Mouse (Mus musculus) heart, embryonic 11.5 days (tissue): Measurements from ENCODE around the gene Rfxank. TPM values are rescaled to one million over a fixed set of nuclear protein-coding genes. Genes with fewer than 3 reads are reported as not detected.

Experiments
- ATAC-seq: fragments of 200-750 bp; cut with Nextera tagmentation; replicated peaks from 2 replicates; pipeline ENCODE4 v1.8.0; 2017; ENCODE audit warnings: moderate library complexity; ENCODE audit not compliant: insufficient number of reproducible peaks, low FRiP score, low TSS enrichment
- H3K27ac ChIP-seq: fragments of 300-500 bp; sonication (generic); 2 replicates; pipeline ENCODE4 v1.5.1; 2014; ENCODE audit warnings: mild to moderate bottlenecking, low read depth, low read length
- H3K27me3 ChIP-seq: fragments of 300-500 bp; sonication (generic); 2 replicates; pipeline ENCODE4 v1.6.1; 2014; ENCODE audit warnings: mild to moderate bottlenecking, low read length, mixed read lengths; ENCODE audit not compliant: control insufficient read depth, insufficient read depth
- H3K36me3 ChIP-seq: fragments of 300-500 bp; sonication (generic); 2 replicates; pipeline ENCODE4 v1.6.1; 2014; ENCODE audit warnings: mild to moderate bottlenecking, low read length, moderate library complexity, mixed read lengths; ENCODE audit not compliant: control insufficient read depth, insufficient read depth
- H3K4me1 ChIP-seq: fragments of 300-500 bp; sonication (generic); 2 replicates; pipeline ENCODE4 v1.6.1; 2014; ENCODE audit warnings: low read length; ENCODE audit not compliant: control insufficient read depth, insufficient read depth
- H3K4me2 ChIP-seq: fragments of 300-500 bp; sonication (generic); 2 replicates; pipeline ENCODE4 v1.6.1; 2014; ENCODE audit warnings: mild to moderate bottlenecking, moderate library complexity
- H3K4me3 ChIP-seq: fragments of 300-500 bp; sonication (generic); 2 replicates; pipeline ENCODE4 v1.5.1; 2014; ENCODE audit warnings: low read depth, low read length
- H3K9ac ChIP-seq: fragments of 300-500 bp; sonication (generic); 2 replicates; pipeline ENCODE4 v1.6.1; 2014; ENCODE audit warnings: mild to moderate bottlenecking, low read depth, low read length, moderate library complexity
- H3K9me3 ChIP-seq: fragments of 300-500 bp; sonication (generic); replicated peaks from 2 replicates; pipeline ENCODE4 v1.6.1; 2016; ENCODE audit warnings: low read length; ENCODE audit not compliant: control insufficient read depth
- WGBS: fragments of 180-500 bp; shearing (Covaris S2); extraction: QIAGEN DNeasy Blood & Tissue Kit; methylation state at CpG from one replicate; pipeline ENCODE4 v1.1.7; 2014; ENCODE audit not compliant: insufficient replicate concordance; 5-methylcytosine and 5-hydroxymethylcytosine counted together
- polyA plus RNA-seq: library from polyadenylated mRNA; unstranded; fragments of >200 nt; fragmentation: Nextera tagmentation; extraction: Ambion mirVana; gene quantifications from 2 replicates; pipeline ENCODE4 v1.2.1, GENCODE M21; 2014

Rfxank gene
- polyA plus RNA-seq, 1 experiment from 2014 or later, result 15.1 TPM

DNA sequence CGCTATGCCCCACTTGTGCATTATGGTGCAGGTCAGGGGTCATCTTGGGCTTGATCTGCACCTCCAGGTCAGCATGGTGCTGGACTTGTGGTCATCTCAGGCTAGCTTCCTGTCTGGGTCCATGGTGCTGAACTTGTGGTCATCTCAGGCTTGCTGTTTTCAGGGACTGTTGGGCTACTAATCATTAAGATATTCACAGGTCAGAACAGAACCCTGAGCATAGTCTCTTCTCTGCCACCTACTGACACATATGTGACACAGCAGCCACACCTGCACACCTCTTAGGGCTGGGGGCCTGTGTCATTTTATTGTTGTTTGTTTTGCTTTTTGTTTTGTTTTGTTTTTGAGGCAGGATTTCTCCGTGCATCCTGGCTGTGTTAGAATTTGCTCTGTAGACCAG, 16.1 kb downstream of the Rfxank start:
- Histone ChIP-seq H3K27me3 (peaks cover 54% of the 10 kb centered on the region), H3K36me3 (no peaks in the 10 kb centered on the region), H3K4me3 (no peak overlapping the region), H3K4me1 (no peaks in the 10 kb centered on the region), H3K9ac (no peak overlapping the region), H3K4me2 (no peak overlapping the region), H3K27ac (no peak overlapping the region), H3K9me3 (no peaks in the 10 kb centered on the region)
- 51% methylated on average over 2 of the region's 2 CpGs for WGBS
- ATAC-seq, result no peak; the same call in 1 of the 2 replicates

DNA sequence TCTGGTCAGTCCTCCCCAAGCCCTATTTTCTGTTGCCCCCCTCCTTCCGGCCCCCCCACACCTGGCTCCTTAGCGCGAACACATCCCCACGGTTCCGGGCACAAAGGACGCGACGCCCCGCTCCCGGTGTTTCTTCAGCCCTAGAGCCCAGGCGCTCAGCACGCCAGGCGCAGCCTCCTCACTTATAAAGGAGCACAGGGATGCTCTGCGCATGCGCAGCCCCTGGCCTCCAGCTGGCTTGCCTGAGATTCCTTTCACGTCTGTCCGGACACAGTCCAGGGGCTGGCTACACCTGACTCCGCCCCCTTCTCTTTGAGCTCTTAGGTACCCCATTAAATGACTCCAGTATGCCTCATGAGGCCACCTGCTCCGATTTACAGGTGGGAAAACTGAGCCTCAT, 18.3 kb downstream of the Rfxank start, which contains the start of gene Ncan:
Ncan (minus strand) TSS at position 207 of the 400 bp plus-strand sequence.
- Histone ChIP-seq H3K27me3 (peaks cover 74% of the 10 kb centered on the region), H3K27ac (no peak within 1 kb of the TSS), H3K9me3 (no peaks in the 10 kb centered on the region), H3K36me3 (no peaks in the 10 kb centered on the region), H3K4me1 (no peaks in the 10 kb centered on the region), H3K4me2 (peak within 1 kb of the TSS; percentile 25), H3K4me3 (no peak within 1 kb of the TSS), H3K9ac (no peak within 1 kb of the TSS)
- WGBS, result 3% methylated on average over 19 of the region's 19 CpGs
- ATAC-seq, result no peak

DNA sequence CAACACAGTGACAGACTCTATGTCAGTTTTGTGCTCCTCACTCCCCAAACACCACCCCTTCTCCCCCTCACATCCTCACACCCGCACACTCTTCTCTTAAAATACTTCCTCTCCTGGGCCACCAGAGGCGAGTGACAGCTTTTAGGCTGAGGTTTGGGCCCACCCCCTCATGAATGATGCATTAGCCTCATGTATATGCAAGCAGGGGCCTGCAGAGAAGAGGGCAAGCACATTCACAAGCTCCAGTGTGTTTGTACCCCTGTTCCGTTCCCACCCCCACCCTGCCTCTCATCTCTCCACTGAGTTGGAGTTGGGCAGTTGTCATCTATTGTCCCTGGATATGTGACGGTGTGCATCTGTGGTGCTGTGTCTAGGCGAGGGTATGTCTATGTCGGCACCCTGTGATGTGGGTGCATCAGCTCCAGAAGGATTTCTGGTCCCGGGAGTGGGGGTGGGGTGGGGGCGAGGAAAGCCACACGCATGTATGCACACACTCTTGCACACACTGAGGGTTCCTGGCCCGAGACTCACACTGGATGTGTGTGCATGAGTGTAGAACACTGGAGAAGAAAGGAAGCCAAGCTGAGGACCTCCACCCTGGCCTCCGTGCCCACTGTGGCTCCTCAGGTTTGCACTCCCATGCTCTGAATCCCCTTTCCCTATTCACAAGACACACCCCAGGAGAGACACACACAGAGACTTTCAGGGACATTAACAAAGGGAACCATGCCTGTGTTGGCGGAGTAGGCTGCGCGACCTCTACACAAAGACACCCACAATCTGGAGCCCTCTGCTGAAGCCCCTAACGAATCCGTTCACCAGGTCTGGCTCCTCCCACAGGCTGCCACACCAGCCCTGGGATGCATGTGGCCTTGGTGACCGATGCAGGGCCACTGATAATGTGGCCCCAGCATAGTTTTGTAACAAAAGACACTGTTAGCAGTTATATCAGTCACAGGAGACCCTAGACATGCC, 19.9 kb downstream of the Rfxank start:
- H3K4me1 ChIP-seq, result no peaks in the 10 kb centered on the region
- no peak overlapping the region for H3K4me2 ChIP-seq
- H3K27ac ChIP-seq, result no peak overlapping the region
- H3K27me3 ChIP-seq, result peaks cover 88% of the 10 kb centered on the region
- ATAC-seq, result no peak
- H3K4me3 ChIP-seq, result no peak overlapping the region
- H3K36me3 ChIP-seq, result no peaks in the 10 kb centered on the region
- 15% methylated on average over 17 of the region's 17 CpGs for WGBS
- H3K9ac ChIP-seq, result no peak overlapping the region
- no peaks in the 10 kb centered on the region for H3K9me3 ChIP-seq

DNA sequence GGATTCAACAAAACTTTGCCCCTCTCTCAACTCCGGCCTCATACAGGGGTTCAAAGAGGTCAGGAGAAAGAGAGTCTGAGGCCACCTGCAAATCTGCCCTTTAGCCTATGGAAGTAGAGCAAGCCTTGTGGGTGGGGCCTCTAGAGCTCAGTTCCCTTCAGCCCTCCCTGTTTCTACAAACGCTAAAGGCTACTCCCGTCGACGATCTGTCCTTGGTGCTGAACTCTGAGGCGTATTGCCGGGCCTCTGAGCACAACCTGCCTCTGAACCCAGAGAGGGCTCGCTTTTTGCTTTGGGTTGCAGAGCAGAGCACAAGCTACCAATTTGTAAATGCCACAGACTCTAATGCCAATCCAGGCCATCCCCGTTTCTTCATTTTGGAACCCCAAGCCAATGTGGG, 21.3 kb downstream of the Rfxank start:
- Histone ChIP-seq H3K4me3 (no peak overlapping the region), H3K9me3 (no peaks in the 10 kb centered on the region), H3K4me1 (no peaks in the 10 kb centered on the region), H3K4me2 (no peak overlapping the region), H3K36me3 (no peaks in the 10 kb centered on the region), H3K27me3 (peaks cover 96% of the 10 kb centered on the region), H3K9ac (no peak overlapping the region), H3K27ac (no peak overlapping the region)
- no peak for ATAC-seq
- 9% methylated on average over 9 of the region's 9 CpGs for WGBS

DNA sequence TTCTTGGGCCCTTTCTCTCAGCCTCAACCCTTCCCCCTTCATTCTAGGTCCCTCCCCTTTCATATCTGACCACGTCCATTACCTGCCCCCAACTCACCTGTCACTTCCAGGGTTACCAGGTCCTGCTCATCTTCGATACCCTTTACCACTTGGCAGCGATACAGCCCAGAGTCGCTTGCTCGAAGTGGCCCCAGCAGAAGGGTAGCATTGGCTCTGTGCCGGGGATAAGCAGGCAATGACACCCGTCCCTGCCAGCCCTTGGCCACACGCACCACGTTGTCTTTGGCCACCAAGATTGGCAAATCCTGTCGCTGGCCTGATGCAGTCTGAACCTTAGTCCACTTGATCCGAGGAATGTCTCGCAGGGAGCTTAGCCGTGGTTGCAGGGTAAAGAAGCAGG, 24.1 kb downstream of the Rfxank start:
- Histone ChIP-seq H3K4me1 (no peaks in the 10 kb centered on the region), H3K36me3 (no peaks in the 10 kb centered on the region), H3K4me2 (no peak overlapping the region), H3K9ac (no peak overlapping the region), H3K4me3 (no peak overlapping the region), H3K9me3 (no peaks in the 10 kb centered on the region), H3K27me3 (peaks cover 98% of the 10 kb centered on the region), H3K27ac (no peak overlapping the region)
- 64% methylated on average over 13 of the region's 13 CpGs for WGBS
- no peak for ATAC-seq

DNA sequence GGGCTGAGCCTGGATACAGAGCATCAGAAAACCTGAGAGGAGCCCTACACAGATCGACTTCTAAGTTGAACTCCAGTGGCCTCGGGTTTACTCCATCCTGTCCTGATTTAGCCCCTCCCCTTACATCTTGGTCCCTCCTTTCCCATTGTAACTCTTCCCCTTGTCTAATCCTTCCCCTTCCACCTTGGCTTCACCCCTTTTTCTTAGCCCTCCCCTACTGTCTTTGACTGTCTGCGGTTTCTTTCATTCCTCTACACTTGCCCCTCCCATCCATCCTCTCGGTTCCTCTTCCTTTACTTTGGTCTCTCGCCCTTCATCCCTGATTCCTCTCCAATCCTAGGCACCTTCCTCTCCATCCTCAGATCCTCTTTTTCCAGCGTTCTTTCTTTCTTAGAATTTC, 24.5 kb downstream of the Rfxank start:
- Histone ChIP-seq H3K27me3 (peaks cover 98% of the 10 kb centered on the region), H3K27ac (no peak overlapping the region), H3K4me3 (no peak overlapping the region), H3K4me1 (no peaks in the 10 kb centered on the region), H3K4me2 (no peak overlapping the region), H3K9me3 (no peaks in the 10 kb centered on the region), H3K9ac (no peak overlapping the region), H3K36me3 (no peaks in the 10 kb centered on the region)
- no peak for ATAC-seq
- 20% methylated on average over 6 of the region's 6 CpGs for WGBS

DNA sequence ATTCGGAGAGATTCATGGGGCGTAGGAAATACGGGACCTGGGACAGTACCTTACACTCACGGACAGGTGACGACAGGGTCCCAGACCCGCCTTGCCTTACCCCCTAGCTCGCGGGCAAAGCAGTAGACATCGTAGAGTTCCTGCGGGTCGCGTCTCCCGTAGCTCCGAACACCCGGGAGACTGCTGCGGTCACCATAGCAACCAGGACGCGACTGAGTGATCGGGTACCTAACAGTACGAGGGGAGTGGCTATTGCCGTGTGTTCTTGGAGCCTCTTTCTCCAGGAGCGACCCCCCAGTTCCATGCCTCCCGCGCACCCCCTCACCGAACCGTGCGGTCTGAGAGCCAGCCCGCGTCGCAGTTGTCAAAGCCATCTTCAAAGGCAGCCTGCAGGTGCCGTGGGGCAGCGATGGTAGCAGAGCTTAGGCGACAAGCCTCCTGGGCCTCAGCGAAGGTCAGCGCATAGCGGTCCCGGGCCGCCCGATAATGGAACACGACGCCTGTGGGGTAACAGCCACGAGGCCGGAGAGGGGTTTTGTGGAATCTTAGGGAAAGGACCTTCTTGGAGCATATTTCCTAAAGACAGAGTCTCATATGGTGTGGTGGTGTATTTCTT, 26.4 kb downstream of the Rfxank start:
- Histone ChIP-seq H3K36me3 (no peaks in the 10 kb centered on the region), H3K9ac (no peak overlapping the region), H3K4me2 (no peak overlapping the region), H3K4me1 (no peaks in the 10 kb centered on the region), H3K27ac (no peak overlapping the region), H3K27me3 (peaks cover 93% of the 10 kb centered on the region), H3K4me3 (0 out of 2 replicates have a peak overlapping the region, but pooled peaks have one; percentile 12), H3K9me3 (no peaks in the 10 kb centered on the region)
- ATAC-seq, result no peak
- 9% methylated on average over 43 of the region's 43 CpGs for WGBS

DNA sequence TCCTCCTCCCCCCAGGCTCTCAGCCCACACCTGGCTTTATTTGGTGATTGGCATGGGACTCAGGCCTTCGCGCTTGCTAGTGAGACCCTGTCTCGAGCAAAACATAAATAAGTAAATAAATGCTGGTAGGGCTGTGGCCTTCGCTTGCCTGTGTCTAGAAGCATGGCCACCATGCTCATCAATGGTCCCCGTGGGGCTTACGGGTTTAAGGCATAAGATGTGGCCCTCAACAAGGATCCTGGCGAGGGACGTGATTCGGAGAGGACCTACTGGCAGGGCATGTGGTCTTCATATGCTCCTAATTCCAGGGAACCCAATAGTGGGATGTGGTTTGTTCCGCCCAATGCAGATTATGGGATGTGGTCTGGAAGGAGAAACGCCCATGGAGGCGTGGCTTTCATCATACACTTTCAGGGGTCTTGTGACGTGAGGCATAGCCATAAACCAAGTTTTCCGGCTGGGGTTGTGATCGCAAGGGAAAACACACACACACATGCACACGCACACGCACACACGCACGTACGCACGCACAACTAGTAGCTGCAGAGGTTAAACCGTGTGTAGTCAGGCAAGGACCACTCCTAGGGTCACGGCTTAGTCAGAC, 27.7 kb downstream of the Rfxank start:
- WGBS, result 41% methylated on average over 23 of the region's 23 CpGs
- ATAC-seq, result no peak
- no peak overlapping the region for H3K4me2 ChIP-seq
- H3K27me3 ChIP-seq, result peaks cover 89% of the 10 kb centered on the region
- H3K36me3 ChIP-seq, result no peaks in the 10 kb centered on the region
- H3K4me3 ChIP-seq, result no peak overlapping the region
- no peaks in the 10 kb centered on the region for H3K9me3 ChIP-seq
- no peak overlapping the region for H3K27ac ChIP-seq
- no peaks in the 10 kb centered on the region for H3K4me1 ChIP-seq
- no peak overlapping the region for H3K9ac ChIP-seq
